Mouse (Mus musculus): ENCODE data around the gene Hist1h2bn. TPM values are rescaled to one million over a fixed set of nuclear protein-coding genes. Genes with fewer than 3 reads are reported as not detected.
"Not testable (repeated sequence)": the region's sequence is repeated elsewhere in the genome, so short reads cannot be mapped to it uniquely, and the experiment has no call there.

Hist1h2bn gene
- 1 to 10 TPM; 4.3 to 4.8 TPM for total RNA-seq (2021)
- long read RNA-seq, experiment 1: 0 reads
- long read RNA-seq, experiment 2: 0 reads

DNA sequence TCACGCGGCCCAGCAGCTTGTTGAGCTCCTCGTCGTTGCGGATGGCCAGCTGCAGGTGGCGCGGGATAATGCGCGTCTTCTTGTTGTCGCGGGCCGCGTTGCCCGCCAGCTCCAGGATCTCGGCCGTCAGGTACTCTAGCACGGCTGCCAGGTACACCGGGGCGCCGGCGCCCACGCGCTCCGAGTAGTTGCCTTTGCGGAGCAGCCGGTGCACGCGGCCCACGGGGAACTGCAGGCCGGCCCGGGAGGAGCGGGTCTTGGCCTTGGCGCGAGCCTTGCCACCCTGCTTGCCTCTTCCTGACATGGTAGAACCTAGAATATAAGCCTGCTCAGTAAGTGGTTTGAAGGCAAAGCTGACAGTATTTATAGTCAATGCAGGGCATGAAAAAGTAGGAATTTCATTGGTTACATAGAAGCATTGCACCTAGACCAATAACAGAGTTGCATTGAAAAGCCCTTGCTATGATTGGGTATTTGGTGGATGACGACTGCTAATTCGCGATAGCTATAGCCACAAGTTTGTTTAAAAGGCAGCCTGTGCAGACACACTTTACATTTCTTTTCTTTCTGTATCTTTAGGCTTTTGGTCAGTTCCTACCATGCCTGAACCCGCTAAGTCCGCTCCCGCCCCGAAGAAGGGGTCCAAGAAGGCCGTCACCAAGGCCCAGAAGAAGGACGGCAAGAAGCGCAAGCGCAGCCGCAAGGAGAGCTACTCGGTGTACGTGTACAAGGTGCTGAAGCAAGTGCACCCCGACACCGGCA is at the start of gene Hist1h2bn, which contains the start of gene Hist1h2ak:
Gene Hist1h2bn (plus strand): TSS at position 600 of the 762 bp plus-strand sequence.
Gene Hist1h2ak (minus strand): TSS at position 304 of the 762 bp plus-strand sequence.
- peak; percentile 75 to 84 for DNase-seq

DNA sequence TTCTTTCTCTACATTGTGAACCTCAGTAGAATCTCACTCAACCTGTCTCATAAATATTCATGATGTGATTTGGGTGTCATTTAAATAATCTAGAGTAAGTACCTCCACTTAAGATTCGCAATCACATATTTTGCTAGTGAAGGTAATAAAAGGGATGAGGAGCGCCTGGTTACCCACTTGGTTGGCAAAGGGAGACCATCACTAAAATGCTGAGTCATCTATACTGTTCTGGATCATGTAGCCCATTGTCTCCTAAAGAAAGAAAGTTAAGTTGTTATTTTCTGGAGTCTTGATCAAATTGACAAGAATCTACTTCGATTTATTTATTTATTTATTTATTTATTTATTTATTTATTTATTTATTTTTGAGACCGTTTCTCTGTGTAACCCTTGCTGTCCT is 47.3 kb upstream of the Hist1h2bn start:
- no peak for DNase-seq

DNA sequence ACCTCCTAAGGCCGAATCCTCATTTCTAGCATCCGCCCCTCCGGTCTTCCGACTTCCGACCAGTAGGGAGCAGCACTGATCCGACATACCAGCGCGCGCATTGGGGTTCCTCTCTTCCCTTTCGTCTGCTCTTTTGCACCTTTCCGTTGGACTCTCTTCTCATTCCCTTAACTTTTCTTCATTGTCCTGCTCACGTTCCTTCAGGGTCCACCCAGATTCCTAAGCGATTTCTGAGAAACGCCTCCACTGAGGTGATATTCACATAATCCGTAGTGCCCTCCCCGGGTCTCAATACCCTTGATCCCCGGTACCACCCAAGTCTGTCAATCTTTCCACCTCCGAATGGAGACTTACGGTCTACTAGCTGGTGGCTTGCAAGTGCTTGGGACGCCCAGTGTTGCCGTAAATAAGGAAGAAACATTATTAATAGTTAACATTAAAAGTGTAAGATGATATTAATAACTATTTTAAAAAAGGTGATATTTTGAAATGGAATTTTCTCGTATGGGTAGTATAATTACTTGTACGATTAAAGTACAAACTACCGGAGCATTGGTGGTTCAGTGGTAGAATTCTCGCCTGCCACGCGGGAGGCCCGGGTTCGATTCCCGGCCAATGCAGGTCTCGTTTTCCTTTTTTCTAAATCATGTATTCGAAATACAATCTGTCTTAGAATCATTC is 43.8 kb upstream of the Hist1h2bn start:
- peak; percentile 91 to 96 for DNase-seq

DNA sequence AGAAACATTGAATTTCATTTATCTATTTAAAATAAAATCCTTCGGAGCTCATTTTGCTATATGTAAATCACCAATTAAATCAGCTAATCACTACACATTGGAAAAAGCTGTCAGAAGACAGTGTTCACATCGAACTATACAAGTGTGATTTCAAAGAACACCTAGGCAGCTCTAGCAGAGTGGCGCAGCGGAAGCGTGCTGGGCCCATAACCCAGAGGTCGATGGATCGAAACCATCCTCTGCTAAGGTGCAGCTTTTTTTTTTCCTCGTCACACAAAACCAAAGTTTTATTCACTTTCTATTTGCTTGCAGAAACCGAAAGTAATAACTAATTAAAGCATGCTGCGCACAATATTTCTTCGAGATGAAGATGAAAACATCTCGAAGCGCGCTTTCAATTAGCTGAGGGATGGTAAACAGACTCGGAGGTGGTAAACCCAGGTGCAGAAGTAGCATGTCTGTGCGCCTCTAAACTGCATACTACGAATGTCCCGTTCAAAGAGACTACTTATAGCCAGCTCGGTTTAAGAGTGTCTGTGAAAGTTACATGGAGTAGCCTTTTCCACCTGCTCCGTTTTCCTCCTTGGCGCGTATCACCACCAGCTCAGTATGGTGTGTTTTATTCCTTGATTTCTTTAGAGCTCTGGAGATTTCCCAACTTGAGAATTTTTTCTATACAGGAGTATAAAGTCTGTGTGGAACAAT is 43.0 kb upstream of the Hist1h2bn start:
- DNase-seq: peak; percentile 81 to 92

DNA sequence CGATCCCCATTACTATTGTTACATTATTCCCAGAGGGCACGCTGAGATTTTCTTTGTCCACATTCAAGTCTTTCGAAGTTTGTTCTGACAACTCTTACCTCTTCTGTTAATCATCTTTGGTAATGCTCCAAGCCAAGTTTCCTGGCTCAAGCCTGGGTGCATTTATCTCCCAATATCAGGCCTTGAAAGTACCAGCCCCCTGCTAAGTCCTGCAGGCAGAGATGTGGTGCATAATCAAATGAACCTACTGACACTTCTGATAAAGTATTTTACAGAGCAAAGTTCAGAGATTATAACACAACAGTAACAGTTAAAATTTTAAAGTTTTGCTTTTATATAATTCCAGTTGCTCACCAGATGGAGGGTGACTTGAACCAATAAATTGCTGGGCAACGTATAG is 42.2 kb upstream of the Hist1h2bn start:
- no peak for DNase-seq

DNA sequence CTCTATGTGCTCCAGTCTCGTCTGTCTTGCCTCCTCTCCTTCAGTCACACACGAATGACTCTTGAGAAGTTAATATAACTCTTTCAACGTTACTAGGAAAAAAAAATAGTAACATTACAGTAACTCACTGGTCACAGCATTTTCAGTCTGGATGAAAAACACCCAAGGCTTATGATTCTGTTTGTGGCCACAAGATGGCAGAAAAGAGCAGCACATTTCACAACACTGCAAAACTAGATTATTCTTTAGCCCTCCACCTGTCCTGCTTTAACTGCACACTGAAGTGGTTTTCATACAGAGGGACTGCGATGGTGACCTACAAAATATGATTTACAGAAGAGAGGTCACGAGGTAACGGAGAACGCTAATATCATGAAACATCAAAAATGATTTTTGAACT is 39.2 kb upstream of the Hist1h2bn start:
- DNase-seq: peak; percentile 58 to 82

DNA sequence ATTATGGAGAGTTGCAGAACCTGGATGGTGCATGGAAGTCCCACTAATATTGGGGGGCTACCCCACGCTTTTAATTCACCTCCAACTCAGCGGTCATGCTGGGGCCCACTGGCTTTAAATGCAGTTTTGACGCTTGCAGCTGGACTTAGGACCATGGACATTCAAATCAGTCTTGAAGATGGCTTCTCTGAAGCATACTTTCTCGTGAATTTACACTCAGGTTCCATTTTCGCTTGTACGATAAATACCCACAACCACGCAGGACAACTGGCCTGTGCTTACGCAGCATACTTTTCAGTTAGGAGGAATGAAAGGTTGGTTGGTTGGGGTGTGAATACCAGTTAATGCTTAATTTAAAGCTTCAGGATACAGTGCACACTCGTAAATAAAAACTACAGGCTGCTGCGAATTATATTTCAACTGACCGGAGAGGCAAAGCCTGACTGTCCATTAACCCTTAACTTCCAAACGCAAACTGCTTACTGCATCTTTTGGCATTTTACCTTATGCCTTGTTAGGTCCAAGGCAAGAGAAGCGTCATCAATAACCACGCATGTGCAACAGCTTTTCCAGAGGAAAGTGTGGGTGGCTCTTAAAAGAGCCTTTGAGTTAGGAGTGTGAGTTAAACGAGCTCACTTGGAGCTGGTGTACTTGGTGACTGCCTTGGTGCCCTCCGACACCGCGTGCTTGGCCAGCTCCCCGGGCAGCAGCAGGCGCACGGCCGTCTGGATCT is 38.6 kb upstream of the Hist1h2bn start:
- DNase-seq: no peak

DNA sequence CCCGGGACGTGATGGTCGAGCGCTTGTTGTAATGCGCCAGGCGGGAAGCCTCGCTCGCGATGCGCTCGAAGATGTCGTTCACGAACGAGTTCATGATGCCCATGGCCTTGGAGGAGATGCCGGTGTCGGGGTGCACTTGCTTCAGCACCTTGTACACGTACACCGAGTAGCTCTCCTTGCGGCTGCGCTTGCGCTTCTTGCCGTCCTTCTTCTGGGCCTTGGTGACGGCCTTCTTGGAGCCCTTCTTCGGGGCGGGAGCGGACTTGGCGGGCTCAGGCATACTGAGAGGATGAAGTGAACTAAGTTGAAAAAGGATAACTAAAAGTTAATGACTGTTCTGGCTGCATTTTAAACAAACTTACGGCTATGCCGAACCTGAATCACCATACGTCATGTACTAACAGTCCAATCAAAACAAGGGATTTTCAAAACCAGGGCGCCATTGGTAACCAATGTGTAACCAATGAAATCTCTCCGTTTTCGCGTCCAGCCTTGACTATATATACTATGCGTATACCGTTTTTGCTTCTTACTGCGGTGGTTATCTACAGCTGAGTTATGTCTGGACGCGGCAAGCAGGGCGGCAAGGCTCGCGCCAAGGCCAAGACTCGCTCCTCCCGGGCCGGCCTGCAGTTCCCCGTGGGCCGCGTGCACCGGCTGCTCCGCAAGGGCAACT is 37.9 kb upstream of the Hist1h2bn start, which contains the start of the genes Hist1h2bl and Hist1h2ai:
Gene Hist1h2bl (minus strand): TSS at position 280 of the 676 bp plus-strand sequence.
Gene Hist1h2ai (plus strand): TSS at position 559 of the 676 bp plus-strand sequence.
- DNase-seq: peak; percentile 84 to 87

DNA sequence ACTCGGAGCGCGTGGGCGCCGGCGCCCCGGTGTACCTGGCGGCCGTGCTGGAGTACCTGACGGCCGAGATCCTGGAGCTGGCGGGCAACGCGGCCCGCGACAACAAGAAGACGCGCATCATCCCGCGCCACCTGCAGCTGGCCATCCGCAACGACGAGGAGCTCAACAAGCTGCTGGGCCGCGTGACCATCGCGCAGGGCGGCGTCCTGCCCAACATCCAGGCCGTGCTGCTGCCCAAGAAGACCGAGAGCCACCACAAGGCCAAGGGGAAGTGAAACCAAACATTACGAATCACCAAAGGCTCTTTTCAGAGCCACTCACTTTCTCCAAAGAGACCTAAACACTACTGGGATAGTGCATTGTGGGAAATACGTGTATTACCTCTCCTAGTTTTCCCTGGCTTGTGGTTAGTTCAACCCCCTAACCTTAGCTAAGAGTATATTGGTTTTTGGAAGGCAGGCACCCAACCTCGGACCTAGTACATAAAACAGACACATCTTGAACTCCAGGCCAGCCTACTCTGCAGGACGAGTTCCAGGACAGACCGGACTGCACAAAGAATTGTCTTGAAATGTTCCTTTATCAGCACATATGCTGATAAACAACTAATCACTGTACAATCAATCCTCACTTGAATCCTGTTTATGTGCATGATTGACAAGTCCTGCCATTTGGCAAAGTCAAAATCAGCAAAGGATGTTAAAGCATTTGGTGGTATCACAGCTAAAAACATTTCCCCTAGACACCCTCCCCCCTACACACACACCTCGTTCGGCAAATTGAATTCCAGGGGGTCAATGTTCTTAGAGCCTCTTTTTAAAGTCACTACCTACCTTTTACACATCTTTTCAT is 37.2 kb upstream of the Hist1h2bn start:
- peak; percentile 29 to 45 for DNase-seq

DNA sequence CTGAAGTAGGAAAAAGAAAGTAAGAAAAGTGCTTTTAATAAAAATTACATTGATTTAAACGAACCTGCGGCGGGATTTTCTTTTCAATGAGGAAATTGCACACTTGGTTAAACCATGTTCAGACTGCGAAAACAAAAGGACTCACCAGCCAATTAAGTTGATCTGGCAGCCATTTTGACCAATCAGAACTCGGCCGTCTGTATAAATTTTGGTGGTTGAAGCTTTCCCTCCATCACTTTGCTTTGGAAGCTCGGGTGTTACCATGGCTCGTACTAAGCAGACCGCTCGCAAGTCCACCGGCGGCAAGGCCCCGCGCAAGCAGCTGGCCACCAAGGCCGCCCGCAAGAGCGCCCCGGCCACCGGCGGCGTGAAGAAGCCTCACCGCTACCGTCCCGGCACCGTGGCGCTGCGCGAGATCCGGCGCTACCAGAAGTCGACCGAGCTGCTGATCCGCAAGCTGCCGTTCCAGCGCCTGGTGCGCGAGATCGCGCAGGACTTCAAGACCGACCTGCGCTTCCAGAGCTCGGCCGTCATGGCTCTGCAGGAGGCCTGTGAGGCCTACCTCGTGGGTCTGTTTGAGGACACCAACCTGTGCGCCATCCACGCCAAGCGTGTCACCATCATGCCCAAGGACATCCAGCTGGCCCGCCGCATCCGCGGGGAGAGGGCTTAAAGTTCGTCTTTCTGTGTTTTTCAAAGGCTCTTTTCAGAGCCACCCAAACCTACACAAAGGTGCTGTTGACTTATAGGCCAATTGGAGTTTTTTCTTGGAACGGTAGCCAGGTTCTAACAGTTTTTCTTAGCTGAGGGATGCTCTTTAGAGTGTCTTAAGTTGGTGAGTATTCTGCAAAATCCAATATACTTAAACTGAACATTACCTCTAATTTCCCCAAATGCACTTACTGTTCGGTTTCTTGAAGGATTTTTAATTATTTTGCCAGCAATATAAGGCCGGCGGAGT is 36.2 kb upstream of the Hist1h2bn start, which contains the start of gene Hist1h3h:
Gene Hist1h3h (plus strand): TSS at position 263 of the 961 bp plus-strand sequence.
- DNase-seq: peak; percentile 87

DNA sequence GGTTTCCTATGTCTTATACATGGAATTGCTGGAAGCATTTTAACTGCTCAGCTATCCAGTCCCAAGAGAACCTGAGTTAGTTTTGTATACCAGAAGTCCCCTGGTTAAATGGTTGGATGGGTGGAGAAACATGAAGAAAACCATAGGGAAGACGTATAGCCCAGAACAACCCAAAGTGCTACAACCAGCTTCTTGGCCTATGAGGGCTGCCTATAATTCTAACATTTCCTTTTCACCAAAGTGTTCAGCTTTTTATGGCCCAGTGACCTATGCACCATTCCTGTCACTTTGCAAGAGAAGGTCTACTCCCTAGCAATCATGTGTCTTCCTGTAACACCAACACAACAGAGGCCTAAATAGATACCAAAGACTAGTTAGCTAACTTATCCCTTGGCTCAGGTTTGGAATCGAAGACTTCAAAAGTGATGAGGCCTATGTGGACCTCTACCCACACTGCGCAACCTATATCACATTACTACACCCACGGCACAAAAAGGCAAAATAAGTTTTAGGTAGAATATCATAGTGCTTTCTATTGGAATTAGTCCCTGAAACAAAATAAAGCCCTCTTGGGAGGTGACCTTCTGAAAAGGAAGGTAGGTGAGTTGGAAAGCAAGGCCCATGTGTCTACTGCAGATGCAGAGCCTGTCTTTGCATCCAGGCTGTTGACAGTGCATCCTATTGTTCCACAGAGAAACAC is 35.4 kb upstream of the Hist1h2bn start:
- no peak for DNase-seq

DNA sequence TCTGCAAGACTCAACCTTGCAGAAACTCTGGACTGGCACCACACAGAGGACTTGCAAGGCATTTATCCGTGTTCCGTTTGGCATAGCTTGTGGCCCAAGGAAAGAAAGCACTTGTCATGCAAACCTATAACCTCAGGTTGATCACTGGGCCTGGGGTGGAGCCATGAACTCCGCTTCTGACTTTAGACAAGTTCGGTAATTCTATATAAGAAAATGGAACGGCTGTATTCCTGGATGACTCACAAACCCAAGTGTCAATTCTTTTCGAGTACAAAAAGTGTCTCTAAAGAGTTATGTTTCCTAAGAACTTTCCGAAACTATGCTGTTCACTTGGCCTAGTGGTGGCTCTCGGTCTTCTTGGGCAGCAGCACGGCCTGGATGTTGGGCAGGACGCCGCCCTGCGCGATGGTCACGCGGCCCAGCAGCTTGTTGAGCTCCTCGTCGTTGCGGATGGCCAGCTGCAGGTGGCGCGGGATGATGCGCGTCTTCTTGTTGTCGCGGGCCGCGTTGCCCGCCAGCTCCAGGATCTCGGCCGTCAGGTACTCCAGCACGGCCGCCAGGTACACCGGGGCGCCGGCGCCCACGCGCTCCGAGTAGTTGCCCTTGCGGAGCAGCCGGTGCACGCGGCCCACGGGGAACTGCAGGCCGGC is 32.7 kb upstream of the Hist1h2bn start:
- not testable (repeated sequence) for DNase-seq

DNA sequence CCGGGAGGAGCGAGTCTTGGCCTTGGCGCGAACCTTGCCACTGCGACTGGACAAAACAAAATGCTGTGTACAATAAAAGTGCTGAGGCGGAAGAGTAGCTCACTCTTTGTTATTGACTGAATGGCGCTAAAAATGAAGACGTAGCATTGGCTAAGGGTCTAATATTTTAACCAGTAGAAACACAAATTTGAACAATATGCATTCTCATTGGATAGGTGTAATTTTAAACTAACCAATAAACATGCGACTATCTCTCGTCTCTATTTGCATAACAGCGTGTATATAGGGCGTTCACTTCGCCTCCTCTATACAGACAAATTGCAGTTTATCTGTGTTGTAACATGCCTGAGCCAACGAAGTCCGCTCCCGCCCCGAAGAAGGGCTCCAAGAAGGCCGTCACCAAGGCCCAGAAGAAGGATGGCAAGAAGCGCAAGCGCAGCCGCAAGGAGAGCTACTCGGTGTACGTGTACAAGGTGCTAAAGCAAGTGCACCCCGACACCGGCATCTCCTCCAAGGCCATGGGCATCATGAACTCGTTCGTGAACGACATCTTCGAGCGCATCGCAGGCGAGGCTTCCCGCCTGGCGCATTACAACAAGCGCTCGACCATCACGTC is 32.1 kb upstream of the Hist1h2bn start, which contains the start of gene Hist1h2bm:
Gene Hist1h2bm (plus strand): TSS at position 288 of the 616 bp plus-strand sequence.
- DNase-seq: peak; percentile 64 to 69

DNA sequence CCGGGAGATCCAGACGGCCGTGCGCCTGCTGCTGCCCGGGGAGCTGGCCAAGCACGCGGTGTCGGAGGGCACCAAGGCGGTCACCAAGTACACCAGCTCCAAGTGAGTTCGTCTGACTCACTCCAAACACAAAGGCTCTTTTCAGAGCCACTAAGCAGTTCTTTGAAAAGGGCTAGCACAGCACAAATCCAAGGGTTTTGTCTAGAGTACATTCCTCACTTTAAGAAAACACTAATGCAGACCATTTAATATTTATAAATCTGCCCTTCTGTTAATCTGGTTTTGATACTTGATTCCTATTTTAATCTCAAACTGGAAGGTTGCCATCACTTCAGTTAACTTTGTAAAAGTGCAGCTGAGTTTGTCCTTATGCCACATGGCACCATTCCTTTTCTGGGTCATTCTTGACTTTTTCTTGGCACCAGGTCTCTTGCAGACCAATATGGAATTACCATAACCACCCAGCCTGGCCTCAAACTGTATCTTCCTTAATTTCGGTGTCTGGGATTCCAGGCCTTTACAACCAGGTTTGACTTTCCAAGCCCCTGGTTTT is 31.5 kb upstream of the Hist1h2bn start:
- DNase-seq: no peak

DNA sequence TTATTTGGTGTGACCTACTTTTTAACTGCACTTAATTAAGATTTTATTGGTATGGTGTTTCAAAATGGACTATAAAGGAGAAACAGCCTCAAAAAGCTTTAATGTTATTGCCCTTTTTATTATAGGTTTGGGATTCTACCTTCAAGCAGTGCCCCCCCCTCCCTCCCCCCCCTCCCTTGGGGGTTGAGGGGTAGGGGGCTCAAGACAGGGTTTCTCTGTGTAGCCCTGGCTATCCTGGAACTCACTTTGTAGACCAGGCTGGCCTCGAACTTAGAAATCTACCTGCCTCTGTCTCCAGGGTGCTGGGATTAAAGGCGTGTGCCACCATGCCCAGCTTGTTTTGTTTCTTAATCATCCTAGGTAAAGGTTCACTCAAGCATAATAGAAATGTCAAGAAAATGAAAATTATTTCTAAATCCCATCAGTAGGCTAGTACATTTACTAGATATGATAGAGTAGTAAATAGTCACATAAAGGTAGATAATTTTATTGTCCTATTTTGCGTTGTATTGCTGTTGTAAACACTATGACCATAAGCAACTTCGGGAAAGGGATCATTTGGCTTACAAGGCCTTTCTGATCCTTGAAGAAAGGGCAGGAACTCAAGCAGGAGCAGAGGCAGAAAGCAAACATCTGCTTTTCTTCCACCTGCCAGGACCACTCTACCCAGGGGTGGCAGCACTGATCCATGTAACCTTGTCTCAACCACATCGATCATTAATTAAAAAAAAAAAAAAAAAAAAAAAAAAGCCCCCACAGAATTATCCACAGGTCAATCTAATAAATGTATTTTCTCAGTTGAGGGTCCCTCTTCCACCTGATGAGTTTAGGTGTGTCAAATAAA is 30.7 kb upstream of the Hist1h2bn start:
- no peak for DNase-seq
